ENCODE assay signal across 8 mouse cellular contexts in genomic region chr12:36155141-36155641, GRCm38 (mm10). TPM values are rescaled to one million over a fixed set of nuclear protein-coding genes. Genes with fewer than 3 reads are reported as not detected.
DNase-seq lines count a peak whose midpoint lies in the region; ATAC-seq and TF ChIP-seq lines count a peak whose summit lies in the region.

No protein-coding gene starts in this region.

- peaks cover 3% of the 10 kb centered on the region; the same call in 1 of the 2 replicates for H3K4me1 ChIP-seq in cortical plate, adult 2 months (ENCODE audit: control insufficient read depth, insufficient read depth, low read length)
- H3K4me1 ChIP-seq in heart, embryonic 15.5 days (replicated peaks), result peaks cover 23% of the 10 kb centered on the region
- H3K4me1 ChIP-seq in lung, embryonic 14.5 days (ENCODE audit: insufficient read depth), result peaks cover 5% of the 10 kb centered on the region

- H3K4me3 ChIP-seq in cortical plate, adult 2 months (ENCODE audit: insufficient read depth, low read length), result peak overlapping the region; percentile 89
- peak overlapping the region; percentile 84 for H3K4me3 ChIP-seq in heart, embryonic 15.5 days
- peak overlapping the region; percentile 77 for H3K4me3 ChIP-seq in layer of hippocampus, adult 2 months
- peak overlapping the region; percentile 86 for H3K4me3 ChIP-seq in lung, embryonic 14.5 days (ENCODE audit: low read depth, low read length)

- peak; percentile 69 for DNase-seq in 3T3-L1 (ENCODE audit: low read depth, low spot score)
- peak; percentile 83 for DNase-seq in CD4-positive, CD25-positive, alpha-beta regulatory T cell, adult 2 months (ENCODE audit: low read depth, low spot score)
- peak; percentile 24 to 45 for DNase-seq in layer of hippocampus, adult 2 months (ENCODE audit: low spot score in 2 of 2)
- peak; percentile 42 for DNase-seq in lung, embryonic 14.5 days
- peak; percentile 38 to 40 for DNase-seq in right cerebral cortex, adult 2 months (ENCODE audit: low spot score in 2 of 2)

- TF ChIP-seq CTCF in cortical plate, adult 2 months (IDR thresholded peaks at IDR 0.05; ENCODE audit: extremely low read depth, insufficient read depth, low read length), result no peak
- TF ChIP-seq CTCF in layer of hippocampus, adult 2 months (conservative IDR thresholded peaks at IDR 0.05), result no peak
- TF ChIP-seq CTCF in lung, embryonic 14.5 days (IDR thresholded peaks at IDR 0.05; ENCODE audit: low read depth), result no peak

- TF ChIP-seq POLR2A in cortical plate, adult 2 months (IDR thresholded peaks at IDR 0.05; ENCODE audit: extremely low read depth, insufficient read depth, low read length), result no peak

- H3K27me3 ChIP-seq in heart, embryonic 15.5 days, result no peaks in the 10 kb centered on the region
- H3K27me3 ChIP-seq in lung, embryonic 14.5 days (ENCODE audit: insufficient read depth, low read length), result no peaks in the 10 kb centered on the region

- peak overlapping the region; percentile 67 for H3K4me2 ChIP-seq in heart, embryonic 15.5 days
- H3K4me2 ChIP-seq in lung, embryonic 14.5 days, result peak overlapping the region; percentile 86

- H3K36me3 ChIP-seq in heart, embryonic 15.5 days, result no peaks in the 10 kb centered on the region
- no peaks in the 10 kb centered on the region for H3K36me3 ChIP-seq in lung, embryonic 14.5 days (ENCODE audit: insufficient read depth)

- no peak overlapping the region; the same call in 1 of the 2 replicates for H3K27ac ChIP-seq in cortical plate, adult 2 months (ENCODE audit: insufficient read depth, low read length)
- peak overlapping the region; percentile 96 for H3K27ac ChIP-seq in heart, embryonic 15.5 days
- H3K27ac ChIP-seq in layer of hippocampus, adult 2 months, result peak overlapping the region; percentile 99
- H3K27ac ChIP-seq in lung, embryonic 14.5 days (ENCODE audit: low read depth), result no peak overlapping the region

- H3K9me3 ChIP-seq in heart, embryonic 15.5 days (replicated peaks), result no peaks in the 10 kb centered on the region
- no peaks in the 10 kb centered on the region for H3K9me3 ChIP-seq in lung, embryonic 14.5 days (ENCODE audit: low read depth, low read length)

- peak overlapping the region; percentile 86 for H3K9ac ChIP-seq in heart, embryonic 15.5 days
- H3K9ac ChIP-seq in lung, embryonic 14.5 days, result peak overlapping the region; percentile 86

- WGBS in heart, embryonic 15.5 days, result 7% methylated on average over 8 of the region's 8 CpGs
- 9% methylated on average over 8 of the region's 8 CpGs for WGBS in lung, embryonic 14.5 days

- no peak for ATAC-seq in heart, embryonic 15.5 days (replicated peaks; ENCODE audit: insufficient number of reproducible peaks, insufficient read depth, low FRiP score, low read depth)
- ATAC-seq in lung, embryonic 14.5 days (ENCODE audit: insufficient read depth), result no peak
- ATAC-seq in megakaryocyte progenitor cell, adult 5-6 weeks (replicated peaks; ENCODE audit: poor library complexity), result no peak

RNA-seq across cellular contexts. Expression of gene Ankmy2, which starts 1.7 kb away (rescaled TPM):
- polyA plus RNA-seq in cortical plate, adult 2 months (2012; rRNA removed), result 43.1 and 43.5 TPM in 2 replicates
- 26.7 and 27.0 TPM in 2 replicates for polyA plus RNA-seq in heart, embryonic 15.5 days (2015; fragmentation: Nextera tagmentation; extraction: Ambion mirVana)
- total RNA-seq in layer of hippocampus, adult 2 months (2021), result 10 to 100 TPM; 55.5 to 60.2 TPM
- 39.8 and 42.6 TPM in 2 replicates for polyA plus RNA-seq in lung, embryonic 14.5 days (2014; fragmentation: Nextera tagmentation; extraction: Ambion mirVana)
- 17.1 and 22.2 TPM in 2 replicates for total RNA-seq in megakaryocyte progenitor cell, adult 5-6 weeks (2015)
- total RNA-seq in megakaryocyte progenitor cell, adult 5-6 weeks (2017), result 22.7 and 23.3 TPM in 2 replicates

RNA-seq across cellular contexts. Expression of gene Bzw2, which starts 2.7 kb away (rescaled TPM):
- polyA plus RNA-seq in cortical plate, adult 2 months (2012; rRNA removed), result 37.2 and 39.3 TPM in 2 replicates
- polyA plus RNA-seq in heart, embryonic 15.5 days (2015; fragmentation: Nextera tagmentation; extraction: Ambion mirVana), result 186 and 205 TPM in 2 replicates
- total RNA-seq in layer of hippocampus, adult 2 months (2021), result 10 to 100 TPM; 57.4 to 62.5 TPM
- polyA plus RNA-seq in lung, embryonic 14.5 days (2014; fragmentation: Nextera tagmentation; extraction: Ambion mirVana), result 228 and 236 TPM in 2 replicates
- total RNA-seq in megakaryocyte progenitor cell, adult 5-6 weeks (2015), result 150 and 156 TPM in 2 replicates
- 111 and 131 TPM in 2 replicates for total RNA-seq in megakaryocyte progenitor cell, adult 5-6 weeks (2017)

Comparison
In these comparisons a context has a peak if more than half of its experiments do, and no peak if none do; other contexts are left out.
1. H3K27ac ChIP-seq: peak in heart, embryonic 15.5 days (single experiment) and layer of hippocampus, adult 2 months (single experiment); none in cortical plate, adult 2 months (single experiment) and lung, embryonic 14.5 days (single experiment).
2. Peak in every context shown above with its lines, with median percentiles within 50 percentile points of each other: DNase-seq and H3K4me3 ChIP-seq.